Mouse (Mus musculus) embryo, embryonic 11 days (tissue): ENCODE measurements around the gene Lpin1.

Source experiments
- DNase-seq: peaks from one replicate; pipeline ENCODE4 v3.0.0-alpha.2; 2015

The Lpin1 gene

GRCm38 (mm10) chr12:16515183-16515582 lies 95.6 kb downstream of the Lpin1 start:
- DNase-seq, result no peak

GRCm38 (mm10) chr12:16512991-16513390 lies 97.8 kb downstream of the Lpin1 start:
- DNase-seq, result no peak

GRCm38 (mm10) chr12:16509122-16509752 lies 101.5 kb downstream of the Lpin1 start:
- peak; percentile 88 for DNase-seq

- peak; percentile 8 for DNase-seq
Observed at GRCm38 (mm10) chr12:16506796-16507790, 103.7 kb downstream of the Lpin1 start.

- no peak for DNase-seq
Observed at GRCm38 (mm10) chr12:16504244-16504643, 106.5 kb downstream of the Lpin1 start.

- DNase-seq, result peak; percentile 18
Observed at GRCm38 (mm10) chr12:16497960-16498359, 112.8 kb downstream of the Lpin1 start.

- DNase-seq, result peak; percentile 24
Observed at GRCm38 (mm10) chr12:16492713-16493112, 118.1 kb downstream of the Lpin1 start.

GRCm38 (mm10) chr12:16488899-16489298 lies 121.9 kb downstream of the Lpin1 start:
- DNase-seq, result no peak

GRCm38 (mm10) chr12:16487453-16487852 lies 123.3 kb downstream of the Lpin1 start:
- DNase-seq, result no peak
